Mouse (Mus musculus) bone marrow, adult 2 months (tissue): Measurements from ENCODE around the gene Fstl4.

Experiments
- CTCF ChIP-seq: fragments of 200-500 bp; IDR thresholded peaks from 2 replicates; pipeline ENCODE4 v1.5.1; 2011; ENCODE audit warnings: low read length, control low read depth; ENCODE audit not compliant: control insufficient read depth, insufficient read depth
- POLR2A ChIP-seq: fragments of 200-500 bp; IDR thresholded peaks from 2 replicates; pipeline ENCODE4 v1.6.1; 2011; ENCODE audit warnings: low read depth, mild to moderate bottlenecking, control low read depth, low read length, borderline replicate concordance; ENCODE audit not compliant: control insufficient read depth

DNA sequence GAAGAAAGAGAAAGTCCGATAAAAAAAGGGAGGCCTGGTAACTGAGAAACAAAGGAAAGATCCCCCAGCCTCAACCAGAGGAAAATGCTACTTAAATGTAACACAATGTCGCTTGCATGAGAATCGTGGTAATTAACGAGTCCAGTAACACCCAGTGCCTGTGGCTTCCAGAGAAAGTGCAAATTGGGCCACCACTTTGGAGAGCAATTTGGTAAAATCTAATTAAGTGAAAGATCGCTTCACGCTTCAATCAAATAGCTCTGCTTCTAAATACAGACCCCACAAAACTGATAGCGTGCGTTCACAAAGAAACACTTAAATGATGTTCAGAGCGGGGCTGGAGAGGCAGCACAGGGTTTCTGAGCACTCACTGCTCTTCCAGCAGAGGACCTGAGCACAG lies 446.4 kb downstream of the Fstl4 start:
- TF ChIP-seq POLR2A (no peak), CTCF (no peak)
